Mouse (Mus musculus): ENCODE data around the gene Rab19.
A peak's percentile ranks its signal among the peaks of the same experiment; 100 is the strongest.
"Not testable (repeated sequence)": the region's sequence is repeated elsewhere in the genome, so short reads cannot be mapped to it uniquely, and the experiment has no call there.

Gene Rab19

GRCm38 (mm10) chr6:39379224-39379623 is 1.8 kb upstream of the Rab19 start:
- DNase-seq (ENCODE audit: low spot score in 2 of 2), result no peak

DNA sequence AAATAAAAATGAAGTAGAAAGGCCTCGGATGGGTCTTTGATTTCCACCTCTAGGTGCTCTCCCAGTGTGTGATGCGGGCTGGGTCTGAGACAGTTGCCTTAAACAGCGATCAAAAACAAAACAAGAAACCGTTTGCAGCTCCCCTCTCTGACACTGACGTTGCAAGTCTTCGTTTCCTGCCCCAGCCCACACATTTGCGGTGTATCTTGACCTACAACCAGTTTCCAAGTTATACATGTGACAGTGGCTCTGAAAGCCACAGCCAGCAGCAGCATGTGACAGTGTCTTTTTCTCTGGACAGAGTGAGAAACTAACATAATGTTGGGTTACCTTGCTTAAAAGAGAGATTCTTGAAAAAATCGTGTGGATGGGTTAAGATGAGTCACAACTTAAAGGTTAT is 1.2 kb upstream of the Rab19 start:
- DNase-seq (ENCODE audit: low spot score in 2 of 2), result no peak

- DNase-seq (ENCODE audit: low spot score in 2 of 2), result no peak
Measured at GRCm38 (mm10) chr6:39380276-39380675, 699 bp upstream of the Rab19 start.

- no peak for DNase-seq (ENCODE audit: low spot score in 2 of 2)
Measured at GRCm38 (mm10) chr6:39389988-39390387, 9.0 kb downstream of the Rab19 start.

DNA sequence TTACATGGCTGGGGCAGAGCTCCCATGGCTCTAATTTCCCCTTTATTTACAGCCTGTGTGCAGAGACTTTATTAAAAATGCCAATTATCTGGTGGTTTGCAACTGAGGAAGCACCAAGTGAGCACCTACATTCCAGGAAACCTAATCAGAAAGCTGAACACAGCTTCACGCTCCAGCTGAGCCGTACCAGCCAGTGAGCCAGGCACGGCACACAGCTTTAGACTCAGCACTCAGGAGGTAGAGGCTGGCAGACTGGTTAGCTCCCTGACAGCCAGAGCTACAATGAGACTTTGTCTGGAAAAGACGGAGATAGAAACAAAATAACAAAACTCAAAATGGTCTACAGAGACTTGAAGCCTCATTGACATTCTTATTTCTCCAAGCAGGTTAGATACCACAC is 14.5 kb downstream of the Rab19 start:
- no peak for DNase-seq (ENCODE audit: low spot score in 2 of 2)

GRCm38 (mm10) chr6:39395916-39396315 is 14.9 kb downstream of the Rab19 start:
- no peak for DNase-seq (ENCODE audit: low spot score in 2 of 2)

DNA sequence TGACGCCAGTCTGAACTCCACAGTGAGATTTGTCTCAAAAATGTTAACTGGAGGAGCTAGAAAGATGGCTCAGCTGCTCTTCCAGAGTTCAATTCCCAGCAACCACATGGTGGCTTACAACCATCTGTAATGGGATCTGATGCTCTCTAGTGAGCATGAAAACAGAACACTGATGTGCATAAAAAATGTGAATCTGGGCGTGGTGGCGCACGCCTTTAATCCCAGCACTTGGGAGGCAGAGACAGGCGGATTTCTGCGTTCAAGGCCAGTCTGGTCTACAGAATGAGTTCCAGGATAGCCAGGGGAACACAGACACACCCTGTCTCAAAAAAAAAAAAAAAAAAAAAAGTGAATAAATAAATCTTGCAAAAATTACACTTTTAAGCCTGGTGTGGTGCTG is 16.1 kb downstream of the Rab19 start:
- DNase-seq (ENCODE audit: low spot score in 2 of 2), result no peak

DNA sequence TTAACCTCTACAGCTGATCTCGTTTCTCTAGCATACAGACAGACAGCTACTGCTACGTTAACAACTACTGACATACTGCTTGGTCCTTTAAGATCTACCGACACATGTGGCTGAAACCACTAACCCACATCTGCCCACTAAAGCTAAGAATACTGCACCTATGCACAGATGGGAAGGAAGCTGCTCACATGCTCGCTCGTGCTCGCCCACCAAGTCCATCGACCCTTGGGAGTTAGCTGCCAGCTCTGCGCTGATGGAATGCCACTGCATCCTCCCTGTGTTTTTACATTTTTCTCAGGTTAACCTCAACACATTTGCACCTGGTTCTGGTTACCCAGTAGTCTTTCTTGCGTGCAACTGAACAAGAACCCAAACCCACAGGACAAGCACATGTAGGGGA is 17.4 kb downstream of the Rab19 start:
- no peak for DNase-seq (ENCODE audit: low spot score in 2 of 2)

DNA sequence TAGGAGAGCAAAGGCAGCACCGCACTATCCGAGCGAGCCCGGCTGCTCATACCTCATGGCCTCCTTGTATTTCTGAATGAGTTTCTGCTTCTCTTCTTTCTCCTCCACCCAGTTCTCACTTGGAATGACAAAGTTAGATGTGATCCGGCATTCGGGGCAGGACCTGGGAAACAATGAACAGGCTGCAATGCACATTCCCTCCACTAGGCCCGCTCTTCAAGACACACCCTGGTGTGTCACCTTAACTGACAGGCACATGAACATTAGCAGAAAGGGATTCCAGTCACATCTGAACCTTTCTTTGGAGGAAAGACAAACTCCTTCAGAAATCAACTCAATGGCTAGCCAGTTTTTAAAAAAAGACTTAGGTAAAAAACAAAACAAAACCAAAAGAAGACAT is 19.4 kb downstream of the Rab19 start:
- no peak for DNase-seq (ENCODE audit: low spot score in 2 of 2)

GRCm38 (mm10) chr6:39403136-39403535 is 22.2 kb downstream of the Rab19 start:
- no peak for DNase-seq (ENCODE audit: low spot score in 2 of 2)

- no peak for DNase-seq (ENCODE audit: low spot score in 2 of 2)
Measured at GRCm38 (mm10) chr6:39406480-39406879, 25.5 kb downstream of the Rab19 start.

DNA sequence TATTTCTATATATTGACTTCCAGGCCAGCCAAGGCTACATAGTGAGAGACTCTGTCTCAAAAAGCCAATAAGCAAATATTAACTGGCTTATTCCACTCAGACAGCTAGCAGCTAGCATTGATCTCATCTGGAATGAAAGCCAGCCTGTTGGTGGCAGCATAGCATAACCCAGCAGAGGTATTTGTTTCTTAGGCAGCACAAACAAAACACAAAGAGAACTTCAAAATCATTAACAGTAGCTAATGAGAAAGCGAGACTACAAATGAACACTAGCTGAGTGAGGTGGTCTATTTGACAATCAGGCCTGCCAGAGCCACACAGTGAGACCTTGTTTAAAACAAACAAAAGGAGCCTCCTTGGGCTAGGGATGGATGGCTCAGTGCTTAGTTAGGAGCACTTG is 33.1 kb downstream of the Rab19 start:
- no peak for DNase-seq (ENCODE audit: low spot score in 2 of 2)

DNA sequence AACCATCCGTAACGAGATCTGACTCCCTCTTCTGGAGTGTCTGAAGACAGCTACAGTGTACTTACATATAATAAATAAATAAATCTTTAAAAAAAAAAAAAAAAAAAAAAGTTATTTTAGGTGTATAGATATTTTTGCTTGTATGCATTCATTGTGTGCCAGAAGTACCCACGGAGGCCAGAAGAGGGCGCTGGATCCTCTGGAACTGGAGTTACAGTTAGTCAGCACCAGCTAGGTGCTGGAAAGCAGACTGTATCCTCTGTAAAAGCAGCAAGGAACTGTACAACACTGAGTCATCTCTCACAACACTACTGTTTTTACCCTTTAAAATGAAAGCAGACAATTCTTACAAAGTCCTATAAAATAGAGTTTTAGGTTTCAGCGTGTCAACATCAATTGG is 34.8 kb downstream of the Rab19 start:
- peak; percentile 14 to 39 for DNase-seq (ENCODE audit: low spot score in 2 of 2)

DNA sequence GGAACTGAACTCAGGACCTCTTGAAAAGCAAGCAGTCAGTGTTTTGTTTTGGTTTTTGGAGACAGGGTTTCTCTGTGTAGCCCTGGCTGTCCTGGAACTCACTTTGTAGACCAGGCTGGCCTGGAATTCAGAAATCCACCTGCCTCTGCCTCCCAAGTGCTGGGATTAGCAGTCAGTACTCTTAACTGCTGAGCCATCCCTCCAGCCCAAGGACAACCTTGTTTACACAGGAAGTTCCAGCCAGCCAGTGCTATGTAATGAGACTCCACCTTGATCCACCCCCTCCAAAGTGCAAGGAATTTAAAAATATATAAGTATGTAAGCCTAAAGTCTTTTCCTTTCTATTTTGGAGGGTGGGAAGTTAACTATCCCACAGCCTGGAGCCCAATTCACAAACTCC is 35.7 kb downstream of the Rab19 start:
- not testable (repeated sequence) for DNase-seq (ENCODE audit: low spot score in 2 of 2)

DNA sequence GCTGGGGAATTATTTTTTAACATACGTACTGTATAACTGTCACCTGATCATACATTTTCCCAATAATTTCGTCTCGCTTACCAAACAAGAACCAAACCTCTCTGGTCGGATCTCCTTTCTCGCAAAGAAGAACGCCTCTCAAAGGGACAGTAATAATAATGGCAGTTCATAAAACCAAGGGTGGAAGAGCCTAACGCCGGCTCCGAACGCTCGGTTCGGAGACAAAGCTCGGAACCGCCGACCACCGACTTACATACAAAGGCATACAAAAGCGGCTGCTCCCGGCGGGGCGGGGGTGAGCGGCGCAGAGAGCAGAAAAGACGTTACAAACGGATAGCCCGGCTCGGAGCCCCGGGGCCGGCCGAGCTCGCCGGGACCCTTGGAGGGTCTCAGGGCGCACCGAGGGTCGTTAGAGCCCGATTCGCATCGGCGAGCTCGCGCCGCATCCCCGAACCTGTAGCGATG is 38.4 kb downstream of the Rab19 start:
- DNase-seq (ENCODE audit: low spot score in 2 of 2), result peak in 1 of 2 experiments; percentile 39

- peak; percentile 67 to 79 for DNase-seq (ENCODE audit: low spot score in 2 of 2)
Measured at GRCm38 (mm10) chr6:39419851-39420721, 39.1 kb downstream of the Rab19 start, which contains the start of gene Mkrn1. Gene Mkrn1, minus strand, starts transcription at chr6:39420462.

- no peak for DNase-seq (ENCODE audit: low spot score in 2 of 2)
Measured at GRCm38 (mm10) chr6:39420867-39421266, 39.9 kb downstream of the Rab19 start.

- DNase-seq (ENCODE audit: low spot score in 2 of 2), result no peak
Measured at GRCm38 (mm10) chr6:39423130-39423551, 42.2 kb downstream of the Rab19 start.

DNA sequence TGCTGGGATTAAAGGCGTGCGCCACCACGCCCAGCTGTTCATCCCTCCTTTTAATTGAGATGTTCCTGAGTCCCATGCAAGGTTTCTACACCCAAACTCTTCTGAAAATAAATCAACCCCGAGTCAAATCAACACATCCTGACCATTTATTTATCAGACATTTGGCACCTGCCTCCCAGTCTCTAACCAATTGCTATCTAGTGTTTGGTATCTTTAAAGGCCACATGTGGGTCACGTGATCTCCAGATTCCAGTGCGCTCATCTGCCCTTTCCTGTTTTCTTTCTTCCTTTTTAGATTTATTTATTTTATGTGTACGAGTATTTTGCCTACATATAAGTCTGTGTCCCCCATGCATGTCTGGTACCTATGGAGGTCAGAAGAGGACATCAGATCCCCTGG is 42.7 kb downstream of the Rab19 start:
- no peak for DNase-seq (ENCODE audit: low spot score in 2 of 2)

DNA sequence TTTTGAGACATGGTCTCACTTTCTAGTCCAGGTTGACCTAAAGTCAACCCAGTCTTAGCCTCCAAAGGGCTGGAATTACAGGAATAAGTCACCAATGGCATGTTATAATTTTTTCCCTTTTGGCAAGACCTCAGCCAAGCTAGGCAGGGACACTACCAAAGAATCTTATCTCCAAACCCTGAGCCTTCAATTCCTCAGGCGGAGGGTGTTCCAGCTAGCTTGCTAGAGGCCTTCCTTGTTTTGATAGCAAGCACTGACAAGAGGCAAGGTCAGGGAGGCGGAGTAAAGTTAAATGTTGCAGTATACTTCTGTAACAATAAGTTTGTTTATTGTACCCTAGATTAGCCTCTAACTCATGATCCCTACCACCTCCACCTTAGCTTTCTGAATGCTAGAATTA is 44.2 kb downstream of the Rab19 start:
- DNase-seq (ENCODE audit: low spot score in 2 of 2), result no peak

- DNase-seq (ENCODE audit: low spot score in 2 of 2), result no peak
Measured at GRCm38 (mm10) chr6:39426725-39427124, 45.8 kb downstream of the Rab19 start.

DNA sequence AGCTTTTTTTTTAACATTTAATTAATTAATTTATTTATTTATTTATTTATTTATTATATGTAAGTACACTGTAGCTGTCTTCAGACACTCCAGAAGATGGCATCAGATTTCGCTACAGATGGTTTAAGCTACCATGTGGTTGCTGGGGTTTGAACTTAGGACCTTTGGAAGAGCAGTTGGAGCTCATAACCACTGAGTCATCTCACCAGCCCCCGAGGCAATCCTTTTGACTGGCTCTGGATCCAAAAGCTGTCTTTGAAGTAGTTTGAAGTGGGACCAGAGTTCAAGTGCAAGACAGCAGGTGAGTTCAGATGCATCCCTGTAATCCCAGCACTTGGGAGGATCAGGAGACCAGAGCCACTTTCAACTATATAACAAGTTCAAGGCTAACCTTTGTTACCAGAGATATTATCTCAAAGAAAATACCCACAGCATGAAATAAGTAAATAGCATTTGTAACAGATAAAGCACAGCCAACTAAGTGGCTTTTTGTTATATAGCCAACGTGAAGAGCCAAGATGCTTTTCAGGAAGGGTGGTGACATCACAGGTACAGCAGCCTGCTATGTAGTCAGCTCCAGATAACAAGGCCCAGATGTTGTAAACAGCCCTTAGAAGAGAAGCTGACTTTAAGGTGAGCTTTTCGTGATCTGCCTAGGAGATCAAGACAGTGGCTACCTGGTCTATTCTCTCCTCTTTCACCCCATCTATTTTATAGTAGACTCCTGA is 46.5 kb downstream of the Rab19 start:
- DNase-seq (ENCODE audit: low spot score in 2 of 2), result no peak

Measured in urinary bladder, postnatal 36 days (tissue).